Mouse (Mus musculus) midbrain, embryonic 10.5 days (tissue): ENCODE data around the gene Rsl24d1. TPM values are rescaled to one million over a fixed set of nuclear protein-coding genes. Genes with fewer than 3 reads are reported as not detected.

ENCODE experiments used
- DNase-seq: peaks from one replicate; pipeline ENCODE4 v3.0.0-alpha.2; 2017; ENCODE audit warnings: low spot score
- H3K27ac ChIP-seq: fragments of 300-500 bp; sonication (generic); replicated peaks from 2 replicates; pipeline ENCODE4 v1.5.1; 2016; ENCODE audit warnings: mild to moderate bottlenecking
- H3K27me3 ChIP-seq: fragments of 300-500 bp; sonication (generic); 2 replicates; pipeline ENCODE4 v1.6.1; 2016; ENCODE audit warnings: low read depth, mild to moderate bottlenecking; ENCODE audit not compliant: poor library complexity, severe bottlenecking
- H3K36me3 ChIP-seq: fragments of 300-500 bp; sonication (generic); 2 replicates; pipeline ENCODE4 v1.6.1; 2016; ENCODE audit warnings: mild to moderate bottlenecking, moderate library complexity
- H3K4me1 ChIP-seq: fragments of 300-500 bp; sonication (generic); 2 replicates; pipeline ENCODE4 v1.6.1; 2016
- H3K4me3 ChIP-seq: fragments of 300-500 bp; sonication (generic); 2 replicates; pipeline ENCODE4 v1.5.1; 2016; ENCODE audit warnings: mild to moderate bottlenecking, moderate library complexity
- H3K9me3 ChIP-seq: fragments of 300-500 bp; sonication (generic); replicated peaks from 2 replicates; pipeline ENCODE4 v1.6.1; 2016; ENCODE audit warnings: mild to moderate bottlenecking
- WGBS: fragments of 180-500 bp; shearing (Covaris S2); methylation state at CpG from one replicate; pipeline ENCODE4 v1.1.7; 2016; 5-methylcytosine and 5-hydroxymethylcytosine counted together
- polyA plus RNA-seq: library from polyadenylated mRNA; unstranded; fragments of >200 nt; fragmentation: Nextera tagmentation; extraction: Ambion mirVana; gene quantifications from 2 replicates; pipeline ENCODE4 v1.2.1, GENCODE M21; 2016

The Rsl24d1 gene
- polyA plus RNA-seq, 1 experiment from 2014 or later, result 150 TPM

DNA sequence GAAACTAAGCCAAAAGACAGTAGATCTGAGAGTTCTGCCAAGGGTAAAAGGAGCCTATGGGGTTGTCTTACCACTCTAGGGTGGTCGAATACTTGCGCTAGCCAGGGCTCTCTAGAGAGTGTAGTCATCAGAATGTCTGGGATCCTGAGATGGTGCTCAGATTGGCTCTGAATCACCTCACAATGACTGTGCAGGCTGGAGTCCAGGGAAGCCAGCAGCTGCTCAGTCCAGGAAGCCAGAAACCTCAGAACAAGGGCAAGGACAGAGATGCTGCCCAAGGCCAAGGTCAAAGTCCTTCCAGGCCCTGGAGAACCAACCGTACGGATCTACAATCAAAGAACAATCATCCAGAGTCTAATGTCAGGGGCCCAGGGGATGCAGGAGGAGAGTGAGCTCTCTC is 52.4 kb downstream of the Rsl24d1 start:
- WGBS, result 92% methylated on average over 4 of the region's 4 CpGs
- DNase-seq, result no peak

More for the DNA sequence above, 52.4 kb downstream of the Rsl24d1 start:
- H3K27ac ChIP-seq, result no peak overlapping the region
- no peaks in the 10 kb centered on the region for H3K9me3 ChIP-seq
- no peak overlapping the region for H3K4me3 ChIP-seq
- no peaks in the 10 kb centered on the region for H3K36me3 ChIP-seq
- no peaks in the 10 kb centered on the region for H3K4me1 ChIP-seq
- 0 out of 2 replicates have a peak, but pooled peaks cover 8% of the 10 kb centered on the region for H3K27me3 ChIP-seq

Other genes with a start within 250 kb of the Rsl24d1 start
- gene Pygo1, start 187.8 kb upstream of the Rsl24d1 start, polyA plus RNA-seq, result 4.9 and 5.8 TPM in 2 replicates
- 1.7 and 2.3 TPM in 2 replicates for gene Dyx1c1, start 154.6 kb upstream of the Rsl24d1 start, polyA plus RNA-seq
- gene Gm44503, start 154.6 kb upstream of the Rsl24d1 start, polyA plus RNA-seq, result not detected in 2 replicates
- 21.8 and 24.2 TPM in 2 replicates for gene Ccpg1os, start 128.0 kb upstream of the Rsl24d1 start, polyA plus RNA-seq
- gene Ccpg1, start 128.0 kb upstream of the Rsl24d1 start, polyA plus RNA-seq, result 18.0 and 23.0 TPM in 2 replicates
- gene Pigb, start 73.0 kb upstream of the Rsl24d1 start, polyA plus RNA-seq, result 12.8 and 14.2 TPM in 2 replicates
- gene Rab27a, start 68.6 kb upstream of the Rsl24d1 start, polyA plus RNA-seq, result 1.6 and 1.9 TPM in 2 replicates
- gene Khdc3, start 11.6 kb upstream of the Rsl24d1 start, polyA plus RNA-seq, result not detected in 2 replicates
- not detected in 2 replicates for gene Gm20509, start 11.0 kb upstream of the Rsl24d1 start, polyA plus RNA-seq